Comparison of ENCODE assay signal across 25 mouse cellular contexts in the genomic region with DNA sequence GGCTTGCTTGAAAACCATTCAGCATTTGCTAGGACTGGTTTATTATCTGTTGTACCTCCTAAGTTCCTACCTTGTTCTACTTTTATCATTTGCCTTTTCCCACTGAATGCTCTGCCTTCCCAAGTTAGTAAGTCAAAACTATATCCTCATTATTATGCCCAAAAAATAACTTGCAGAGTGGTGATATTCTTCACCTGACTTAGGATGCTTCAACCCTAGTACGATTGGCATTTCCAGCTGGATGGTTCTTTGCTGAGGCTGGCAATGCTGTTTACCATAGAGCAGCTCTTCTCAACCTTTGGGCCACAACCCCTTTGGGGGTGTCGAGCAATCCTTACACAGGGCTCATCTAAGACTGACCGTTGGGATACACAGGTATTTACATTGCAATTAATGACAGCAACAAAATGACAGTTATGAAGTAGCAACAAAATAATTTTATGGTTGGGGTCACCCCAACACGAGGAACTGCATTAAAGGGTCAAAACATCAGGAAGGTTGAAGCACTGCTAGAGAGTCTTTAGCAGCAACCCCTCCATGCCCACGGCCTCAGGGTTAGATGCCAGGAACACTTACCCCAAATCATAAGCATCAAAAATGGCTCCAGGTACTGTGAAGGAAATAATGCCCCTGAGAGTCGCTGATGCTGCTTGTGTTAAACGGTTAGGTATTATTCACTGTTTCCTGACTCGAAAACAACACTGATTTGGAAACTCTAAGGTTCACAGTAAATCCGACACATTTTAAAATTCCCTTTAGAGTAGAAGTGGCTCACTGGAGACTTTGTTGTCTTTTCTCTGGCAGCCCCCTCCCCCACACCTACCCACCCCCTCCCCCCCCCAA.
"Had no signal": no experiment of that assay in that cellular context is flagged by ENCODE, and none has a peak within 500 bp of the region (broad histone marks: within the 10 kb centered on the region; RNA-seq: fewer than 3 reads in every experiment).

No protein-coding gene starts in this region.

- ATAC-seq: hindbrain, postnatal 0 days had no signal

- H3K4me2 ChIP-seq: heart, embryonic 12.5 days; hindbrain, embryonic 13.5 days; hindbrain, embryonic 15.5 days; intestine, embryonic 15.5 days; limb, embryonic 12.5 days; liver, embryonic 11.5 days; liver, embryonic 13.5 days; liver, embryonic 15.5 days had no signal

- H3K9ac ChIP-seq: heart, embryonic 12.5 days; hindbrain, embryonic 13.5 days; hindbrain, embryonic 15.5 days; intestine, embryonic 15.5 days; limb, embryonic 12.5 days; liver, embryonic 13.5 days; liver, embryonic 15.5 days had no signal

- DNase-seq: gastrocnemius, adult 2 months; gastrocnemius, postnatal 10 days; gastrocnemius, postnatal 25 days; heart, adult 18-20 months; heart, postnatal 14 days; heart, postnatal 36 days; kidney, adult 18-20 months; kidney, adult 8-10 months; kidney, postnatal 10 days; kidney, postnatal 25 days; kidney, postnatal 4 days; layer of hippocampus, postnatal 36 days; left cerebral cortex, postnatal 4 days; liver; liver, embryonic 13.5 days had no signal

- H3K27ac ChIP-seq: gastrocnemius, adult 2 months; heart, embryonic 10.5 days; hindbrain, embryonic 13.5 days; hindbrain, embryonic 15.5 days; hindbrain, postnatal 0 days; intestine, embryonic 15.5 days; layer of hippocampus, adult 2 months; limb, embryonic 12.5 days; liver, embryonic 13.5 days; liver, embryonic 15.5 days had no signal

- H3K36me3 ChIP-seq: heart, embryonic 10.5 days; heart, embryonic 12.5 days; hindbrain, embryonic 13.5 days; hindbrain, embryonic 15.5 days; intestine, embryonic 15.5 days; limb, embryonic 12.5 days; liver, embryonic 13.5 days; liver, embryonic 15.5 days had no signal

- H3K4me3 ChIP-seq: gastrocnemius, adult 2 months; heart, embryonic 10.5 days; heart, embryonic 12.5 days; hindbrain, embryonic 13.5 days; hindbrain, embryonic 15.5 days; intestine, embryonic 15.5 days; layer of hippocampus, adult 2 months; limb, embryonic 12.5 days; liver, embryonic 13.5 days; liver, embryonic 15.5 days had no signal

- H3K9me3 ChIP-seq: heart, embryonic 10.5 days; heart, embryonic 12.5 days; hindbrain, embryonic 13.5 days; hindbrain, embryonic 15.5 days; intestine, embryonic 15.5 days; limb, embryonic 12.5 days; liver, embryonic 13.5 days; liver, embryonic 15.5 days had no signal
